Mouse (Mus musculus): ENCODE measurements around the gene Sars.

Sars gene

GRCm38 (mm10) chr3:108392299-108392698, 52.7 kb downstream of the Sars start:
- no peak for DNase-seq (ENCODE audit: low spot score)

DNA sequence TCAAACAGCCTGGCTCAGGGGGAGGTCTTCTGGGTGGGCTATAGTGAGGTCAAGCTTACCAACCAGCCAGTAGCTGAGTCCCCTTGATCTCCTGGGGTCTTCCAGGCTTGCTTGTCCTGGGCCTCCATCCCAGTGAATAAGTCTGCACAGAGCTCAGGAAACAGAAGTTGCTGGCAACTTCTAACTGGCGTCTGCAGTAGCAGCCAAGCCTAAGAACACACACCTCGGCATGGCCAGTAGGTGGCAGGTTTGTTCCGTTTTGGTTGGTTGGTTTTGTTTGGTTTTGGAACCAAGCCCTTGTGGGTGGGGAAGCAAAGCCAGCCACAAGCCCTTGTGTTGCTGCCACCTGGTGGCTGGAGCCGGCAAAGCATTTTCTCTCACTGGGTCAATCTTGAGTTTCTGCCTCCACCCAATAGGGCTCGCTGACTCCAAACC, 55.9 kb downstream of the Sars start:
- DNase-seq (ENCODE audit: low spot score): peak; percentile 88

DNA sequence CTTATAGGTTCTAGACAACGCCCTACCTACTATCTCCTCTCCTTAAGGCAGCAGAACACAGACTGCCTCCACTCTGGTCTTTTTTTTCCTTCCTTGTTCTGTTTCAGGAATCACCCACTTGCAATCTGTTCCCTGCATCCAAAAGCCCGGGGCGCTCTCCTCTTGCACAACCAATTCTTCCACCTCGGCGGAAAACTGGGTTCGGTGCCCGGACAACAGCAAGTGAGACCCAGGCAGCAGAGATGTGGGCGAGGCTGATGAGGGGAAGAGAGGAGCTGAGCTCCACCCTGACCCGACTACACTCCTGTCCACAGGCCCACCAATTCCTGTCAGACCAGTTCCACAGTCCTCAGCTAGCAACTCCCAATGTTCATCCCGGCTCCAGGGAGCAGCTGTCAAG, 58.8 kb downstream of the Sars start:
- DNase-seq (ENCODE audit: low spot score): no peak

DNA sequence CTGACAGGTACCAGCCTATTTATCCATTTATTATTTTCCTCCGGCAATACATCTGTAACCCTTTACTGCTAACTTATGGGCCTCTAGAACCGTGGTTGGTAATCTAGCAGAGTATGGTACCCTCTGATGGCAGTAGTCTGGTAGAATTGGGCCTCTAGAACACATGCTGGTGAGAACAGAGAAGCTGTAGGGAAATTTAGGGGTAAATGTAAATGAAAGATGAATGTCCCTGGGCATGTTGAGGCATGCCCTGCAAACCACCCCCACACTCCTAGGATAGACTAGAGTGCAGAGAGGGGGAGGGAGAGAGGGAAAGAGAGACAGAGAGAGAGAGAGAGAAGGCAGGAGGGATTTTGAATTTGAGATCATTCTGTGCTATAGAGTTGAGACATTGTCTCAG, 60.6 kb downstream of the Sars start:
- no peak for DNase-seq (ENCODE audit: low spot score)

GRCm38 (mm10) chr3:108383485-108384354, 61.3 kb downstream of the Sars start, which contains the start of gene Psrc1:
TSS of gene Psrc1 (plus strand) at chr3:108383839.
- peak; percentile 85 for DNase-seq (ENCODE audit: low spot score)

DNA sequence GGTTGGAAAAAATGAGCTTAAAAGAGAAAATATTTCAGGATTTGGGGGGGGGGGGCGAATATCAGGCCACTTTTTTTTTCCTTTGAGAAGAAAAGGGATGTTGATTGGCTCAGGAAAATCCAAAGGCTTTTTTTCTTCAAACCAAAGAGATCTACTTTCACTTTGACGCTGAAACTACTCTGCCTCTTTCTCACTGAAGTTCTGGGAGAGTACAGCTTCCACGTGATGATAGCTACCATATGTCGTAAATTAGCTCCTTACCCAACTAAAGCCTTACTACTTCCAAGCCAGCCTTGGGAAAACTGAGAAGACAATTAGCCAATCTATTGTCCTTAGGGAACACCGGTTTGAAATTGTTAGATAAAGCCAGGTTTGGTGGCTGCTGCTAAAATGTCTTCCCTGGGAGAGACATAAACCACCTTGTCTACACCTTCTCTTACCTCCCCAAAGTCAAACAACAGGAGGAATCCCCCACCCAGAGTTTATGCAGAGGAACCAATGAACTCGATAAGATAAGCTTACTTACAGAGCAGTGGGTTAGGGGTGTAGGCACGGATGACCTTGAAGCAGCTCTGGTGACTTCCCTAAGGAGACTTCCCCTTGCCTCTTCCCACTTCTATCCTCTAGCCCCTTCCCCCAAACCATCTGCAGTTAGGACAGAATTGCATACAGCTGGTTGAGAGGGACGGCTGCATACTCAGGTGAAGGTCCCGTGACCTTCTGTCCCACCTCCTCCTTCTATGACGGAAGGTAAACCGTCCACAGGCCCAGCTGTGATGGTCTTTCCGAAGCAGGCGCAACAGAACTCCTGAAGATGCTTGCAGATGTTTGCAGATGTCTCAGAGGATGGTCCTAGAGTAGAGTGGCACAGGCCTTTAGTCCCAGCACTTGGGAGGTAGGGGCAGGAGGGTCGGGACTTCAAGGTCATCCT, 62.8 kb downstream of the Sars start:
- DNase-seq (ENCODE audit: low spot score): no peak

- DNase-seq (ENCODE audit: low spot score): no peak
These were observed 64.3 kb downstream of the Sars start for GRCm38 (mm10) chr3:108380695-108381094.

GRCm38 (mm10) chr3:108378875-108379663, 65.9 kb downstream of the Sars start:
- no peak for DNase-seq (ENCODE audit: low spot score)
